Mouse (Mus musculus) intestine, postnatal 0 days (tissue): ENCODE results near the gene Ddx20. TPM values are rescaled to one million over a fixed set of nuclear protein-coding genes. Genes with fewer than 3 reads are reported as not detected.

Experiments
- ATAC-seq: fragments of 200-750 bp; cut with Nextera tagmentation; 2 replicates; pipeline ENCODE4 v1.8.0; 2017; ENCODE audit warnings: mild to moderate bottlenecking, moderate TSS enrichment, moderate library complexity
- H3K27ac ChIP-seq: fragments of 300-500 bp; sonication (generic); 2 replicates; pipeline ENCODE4 v1.5.1; 2014; ENCODE audit warnings: mild to moderate bottlenecking, low read depth, low read length, moderate library complexity
- H3K27me3 ChIP-seq: fragments of 300-500 bp; sonication (generic); replicated peaks from 2 replicates; pipeline ENCODE4 v1.6.1; 2014; ENCODE audit warnings: low read length, mixed read lengths; ENCODE audit not compliant: control insufficient read depth, insufficient read depth
- H3K36me3 ChIP-seq: fragments of 300-500 bp; sonication (generic); 2 replicates; pipeline ENCODE4 v1.6.1; 2014; ENCODE audit warnings: mild to moderate bottlenecking, moderate library complexity; ENCODE audit not compliant: control insufficient read depth, insufficient read depth
- H3K4me1 ChIP-seq: fragments of 300-500 bp; sonication (generic); replicated peaks from 2 replicates; pipeline ENCODE4 v1.6.1; 2014; ENCODE audit warnings: antibody characterized with exemption, low read length, mixed read lengths; ENCODE audit not compliant: control insufficient read depth, insufficient read depth
- H3K4me2 ChIP-seq: fragments of 300-500 bp; sonication (generic); replicated peaks from 2 replicates; pipeline ENCODE4 v1.6.1; 2014; ENCODE audit warnings: low read depth, mild to moderate bottlenecking, moderate library complexity
- H3K4me3 ChIP-seq: fragments of 300-500 bp; sonication (generic); 2 replicates; pipeline ENCODE4 v1.5.1; 2014; ENCODE audit warnings: low read depth, low read length
- H3K9ac ChIP-seq: fragments of 300-500 bp; sonication (generic); 2 replicates; pipeline ENCODE4 v1.6.1; 2014; ENCODE audit warnings: mild to moderate bottlenecking, low read depth, low read length
- H3K9me3 ChIP-seq: fragments of 300-500 bp; sonication (generic); 2 replicates; pipeline ENCODE4 v1.6.1; 2016; ENCODE audit warnings: mixed run types; ENCODE audit not compliant: control insufficient read depth
- CTCF ChIP-seq: sonication (generic); IDR thresholded peaks from 2 replicates; pipeline ENCODE4 v1.5.1; 2016; ENCODE audit warnings: low read depth, mild to moderate bottlenecking, control low read depth, antibody characterized with exemption, moderate library complexity
- WGBS: fragments of 180-500 bp; shearing (Covaris S2); extraction: QIAGEN DNeasy Blood & Tissue Kit; methylation state at CpG from one replicate; pipeline ENCODE4 v1.1.7; 2014; 5-methylcytosine and 5-hydroxymethylcytosine counted together
- polyA plus RNA-seq: library from polyadenylated mRNA; unstranded; fragments of >200 nt; fragmentation: Nextera tagmentation; extraction: Ambion mirVana; gene quantifications from 2 replicates; pipeline ENCODE4 v1.2.1, GENCODE M21; 2015

Ddx20 gene
- polyA plus RNA-seq, 1 experiment from 2014 or later = 11.4 TPM

DNA sequence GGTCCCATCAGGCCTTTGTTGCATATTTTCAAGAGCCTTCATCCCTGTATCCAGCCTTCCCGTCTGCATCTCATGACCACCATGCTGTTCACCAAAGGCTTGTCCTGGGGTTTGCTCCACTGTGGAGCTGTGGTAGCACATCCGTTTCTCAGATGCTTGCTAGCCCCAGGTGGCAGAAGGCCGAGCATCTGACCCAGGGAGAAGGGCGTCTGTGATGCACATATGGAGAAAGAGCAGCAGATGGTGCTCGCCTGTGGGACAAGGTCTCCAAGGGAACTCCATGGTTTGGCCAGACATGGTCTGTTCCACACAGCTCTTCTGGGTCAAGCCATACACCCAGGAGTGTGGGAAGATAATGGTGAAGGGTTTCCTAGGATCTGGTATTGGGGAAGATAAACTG lies 43.8 kb downstream of the Ddx20 start:
- Histone ChIP-seq H3K27me3 (no peaks in the 10 kb centered on the region), H3K4me3 (no peak overlapping the region), H3K9me3 (no peaks in the 10 kb centered on the region), H3K36me3 (no peaks in the 10 kb centered on the region), H3K9ac (no peak overlapping the region), H3K27ac (no peak overlapping the region), H3K4me2 (no peak overlapping the region), H3K4me1 (no peaks in the 10 kb centered on the region)
- no peak for ATAC-seq
- 81% methylated on average over 5 of the region's 5 CpGs for whole genome bisulfite sequencing
- no peak for TF ChIP-seq CTCF

DNA sequence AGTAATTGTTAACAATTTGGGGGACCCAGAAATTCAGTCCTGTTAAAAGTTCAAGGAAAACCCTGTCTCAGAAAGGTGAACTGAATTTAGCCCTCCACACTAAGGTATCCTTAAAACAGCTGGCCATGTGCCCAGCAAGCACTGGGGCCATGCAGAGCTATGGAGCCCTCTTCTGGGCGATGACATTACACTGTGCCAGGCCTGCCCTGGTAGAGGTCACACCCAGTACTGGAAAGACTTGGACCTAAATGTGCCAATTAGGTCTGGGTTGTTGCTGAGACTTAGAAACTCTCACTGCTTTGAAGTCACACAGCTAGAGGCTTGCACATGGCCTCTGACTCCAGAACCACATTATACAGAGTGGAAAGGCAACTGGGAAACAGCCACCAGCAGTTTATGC lies 45.2 kb downstream of the Ddx20 start:
- no peak overlapping the region for H3K4me2 ChIP-seq
- no peak overlapping the region for H3K27ac ChIP-seq
- peak; percentile 54 for TF ChIP-seq CTCF
- no peaks in the 10 kb centered on the region for H3K4me1 ChIP-seq
- ATAC-seq = no peak
- no peaks in the 10 kb centered on the region for H3K27me3 ChIP-seq
- no peaks in the 10 kb centered on the region for H3K9me3 ChIP-seq
- no peaks in the 10 kb centered on the region for H3K36me3 ChIP-seq
- H3K4me3 ChIP-seq = no peak overlapping the region
- 56% methylated on average over 1 of the region's 1 CpGs for WGBS
- H3K9ac ChIP-seq = no peak overlapping the region

DNA sequence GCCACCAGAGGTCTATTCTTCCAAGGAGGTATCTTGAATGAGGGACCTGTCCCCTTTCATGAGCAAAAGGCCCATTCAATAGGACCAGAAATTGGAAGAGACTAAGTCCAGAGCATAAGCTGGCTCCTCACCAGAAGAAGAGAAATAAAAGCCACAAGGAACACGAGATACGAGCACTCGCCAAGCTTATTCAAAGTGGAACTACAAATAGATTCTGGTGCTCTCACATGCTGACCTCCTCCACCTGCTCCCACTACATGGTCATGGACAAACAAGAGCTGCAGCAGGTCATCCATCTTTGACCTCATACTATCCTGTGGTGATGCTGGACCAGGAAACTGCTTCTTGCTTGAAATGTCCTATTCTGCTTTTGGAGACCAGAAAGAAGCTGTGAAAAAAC lies 54.4 kb downstream of the Ddx20 start:
- no peaks in the 10 kb centered on the region for H3K36me3 ChIP-seq
- H3K9me3 ChIP-seq = no peaks in the 10 kb centered on the region
- H3K9ac ChIP-seq = no peak overlapping the region
- H3K4me2 ChIP-seq = no peak overlapping the region
- no peak for ATAC-seq
- WGBS = 88% methylated on average over 3 of the region's 3 CpGs
- H3K4me3 ChIP-seq = no peak overlapping the region
- no peaks in the 10 kb centered on the region for H3K4me1 ChIP-seq
- no peak for TF ChIP-seq CTCF
- no peak overlapping the region for H3K27ac ChIP-seq
- no peaks in the 10 kb centered on the region for H3K27me3 ChIP-seq

DNA sequence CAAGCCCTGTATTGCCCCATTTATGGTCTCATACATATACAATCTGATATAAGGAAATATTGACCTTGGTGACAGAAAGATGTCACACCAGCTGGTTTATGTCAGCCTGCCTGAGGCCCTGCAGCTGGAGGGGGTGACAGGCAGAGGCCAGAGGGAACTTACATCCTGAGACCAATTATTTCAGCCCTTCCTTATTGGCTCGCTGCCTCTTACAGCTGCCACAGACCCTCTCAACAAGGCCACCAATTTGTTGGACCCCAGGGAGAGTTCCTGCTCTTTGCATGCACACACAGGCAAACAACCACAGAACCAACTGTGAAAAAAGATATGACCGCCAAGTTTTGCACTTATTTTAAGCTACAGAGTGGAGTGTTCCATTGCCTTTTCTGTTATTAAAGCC lies 55.1 kb downstream of the Ddx20 start:
- Histone ChIP-seq H3K9ac (no peak overlapping the region), H3K4me3 (no peak overlapping the region), H3K4me1 (no peaks in the 10 kb centered on the region), H3K27me3 (no peaks in the 10 kb centered on the region), H3K27ac (no peak overlapping the region), H3K36me3 (no peaks in the 10 kb centered on the region), H3K9me3 (no peaks in the 10 kb centered on the region), H3K4me2 (no peak overlapping the region)
- WGBS = 59% methylated on average over 2 of the region's 2 CpGs
- TF ChIP-seq CTCF = no peak
- ATAC-seq = no peak

Other genes with a start within 250 kb of the Ddx20 start
- gene Kcnd3, start 235.2 kb downstream of the Ddx20 start, polyA plus RNA-seq = 1.1 TPM in 2 replicates
- gene Inka2, start 17.0 kb upstream of the Ddx20 start, polyA plus RNA-seq = 1.5 and 2.3 TPM in 2 replicates
- 119 and 121 TPM in 2 replicates for gene Rap1a, start 113.8 kb upstream of the Ddx20 start, polyA plus RNA-seq
- gene Adora3, start 183.3 kb upstream of the Ddx20 start, polyA plus RNA-seq = 0.43 TPM in 2 replicates
- 0.44 and 0.48 TPM in 2 replicates for gene Tmigd3, start 183.3 kb upstream of the Ddx20 start, polyA plus RNA-seq
- gene I830077J02Rik, start 245.1 kb upstream of the Ddx20 start, polyA plus RNA-seq = 0.89 and 1.7 TPM in 2 replicates